Mouse (Mus musculus) MN1 (cell line): ENCODE measurements around the gene Yju2.

Source experiments
- DNase-seq: peaks from one replicate; pipeline ENCODE4 v3.0.0-alpha.2; 2016; ENCODE audit warnings: low spot score

Yju2 gene

GRCm38 (mm10) chr17:56007444-56008355 is 48.8 kb downstream of the Yju2 start:
- DNase-seq, result no peak

DNA sequence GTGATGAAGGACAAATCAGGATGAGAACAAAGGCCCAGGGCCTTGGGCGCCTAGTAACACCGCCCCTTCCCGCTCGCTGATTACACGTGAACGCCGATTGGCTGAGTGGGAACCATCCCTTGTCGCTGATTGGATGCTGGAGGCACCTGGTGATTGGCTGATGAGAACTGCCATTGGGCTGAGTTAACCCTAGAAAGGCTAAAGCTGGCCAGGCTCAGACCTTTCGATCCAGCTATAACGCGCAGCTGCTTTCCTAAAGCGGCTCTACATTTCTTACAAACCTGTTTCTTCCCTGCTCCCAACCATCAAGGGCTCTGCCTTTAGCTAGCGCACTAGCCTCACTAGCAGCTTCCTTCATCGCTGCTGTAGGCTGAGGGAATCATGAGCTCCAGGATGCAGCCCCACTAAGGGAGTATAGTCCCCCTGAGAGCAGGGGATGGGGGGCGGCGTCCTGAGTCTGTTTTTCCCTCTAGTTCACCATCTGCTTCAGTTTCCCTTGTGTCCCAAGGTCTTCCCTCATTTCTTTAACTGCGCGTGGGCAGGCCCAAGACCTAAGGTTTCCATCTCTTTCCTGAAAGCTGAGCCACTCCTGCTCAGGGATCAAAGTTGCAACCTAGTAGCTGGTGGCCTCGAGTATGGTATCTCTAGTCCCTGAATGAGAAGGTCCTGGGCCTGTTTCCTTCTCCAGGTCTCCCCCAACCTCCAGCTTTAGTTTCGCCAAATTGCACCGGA is 49.6 kb downstream of the Yju2 start:
- DNase-seq, result peak; percentile 99

DNA sequence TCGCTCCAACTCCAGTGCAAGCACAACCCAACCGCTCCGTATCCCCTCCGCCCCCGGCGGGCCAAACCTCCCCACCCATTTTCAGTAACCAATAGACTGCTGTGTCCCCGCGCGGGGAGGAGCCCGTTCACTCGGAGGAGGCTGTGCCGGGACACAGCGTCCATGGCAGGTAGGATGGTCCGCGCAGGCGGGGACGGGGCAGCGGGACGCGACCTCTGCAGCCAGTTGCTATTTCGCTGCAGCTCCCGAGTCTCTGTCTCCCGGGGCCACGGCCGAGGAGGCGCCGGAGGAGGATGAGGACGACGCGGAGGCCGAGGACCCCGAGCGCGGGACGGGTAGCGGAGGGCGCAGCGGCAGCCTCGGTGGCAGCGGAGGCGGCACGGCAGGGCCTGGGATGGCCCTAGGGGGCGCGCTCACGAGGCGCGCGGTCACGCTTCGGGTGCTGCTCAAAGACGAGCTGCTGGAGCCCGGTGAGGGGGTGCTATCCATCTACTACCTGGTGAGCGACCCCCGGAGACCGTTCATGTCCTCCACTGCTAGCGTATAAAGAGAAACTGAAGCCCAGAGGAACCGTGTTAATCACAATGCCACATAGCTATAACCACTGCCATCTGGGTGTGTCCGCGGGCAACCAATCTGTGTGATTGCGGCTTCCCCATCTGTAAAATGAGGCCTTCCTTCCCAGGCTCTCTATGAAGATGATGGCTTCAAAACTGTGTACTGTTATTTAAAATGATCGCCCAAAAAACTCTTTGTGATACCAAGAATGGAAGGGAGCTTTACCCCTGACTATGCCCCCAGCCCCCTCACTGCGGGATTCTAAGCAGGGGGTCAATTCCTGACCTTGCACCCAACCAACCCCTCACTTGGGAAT is 50.4 kb downstream of the Yju2 start:
- DNase-seq, result peak; percentile 94

- no peak for DNase-seq
Measured at GRCm38 (mm10) chr17:56009962-56010240, 51.0 kb downstream of the Yju2 start.

GRCm38 (mm10) chr17:56010255-56010654 is 51.4 kb downstream of the Yju2 start:
- DNase-seq, result no peak

GRCm38 (mm10) chr17:56010681-56011080 is 51.8 kb downstream of the Yju2 start:
- DNase-seq, result peak; percentile 86

GRCm38 (mm10) chr17:56011441-56011840 is 52.5 kb downstream of the Yju2 start:
- no peak for DNase-seq

GRCm38 (mm10) chr17:56015293-56015692 is 56.4 kb downstream of the Yju2 start:
- DNase-seq, result no peak

DNA sequence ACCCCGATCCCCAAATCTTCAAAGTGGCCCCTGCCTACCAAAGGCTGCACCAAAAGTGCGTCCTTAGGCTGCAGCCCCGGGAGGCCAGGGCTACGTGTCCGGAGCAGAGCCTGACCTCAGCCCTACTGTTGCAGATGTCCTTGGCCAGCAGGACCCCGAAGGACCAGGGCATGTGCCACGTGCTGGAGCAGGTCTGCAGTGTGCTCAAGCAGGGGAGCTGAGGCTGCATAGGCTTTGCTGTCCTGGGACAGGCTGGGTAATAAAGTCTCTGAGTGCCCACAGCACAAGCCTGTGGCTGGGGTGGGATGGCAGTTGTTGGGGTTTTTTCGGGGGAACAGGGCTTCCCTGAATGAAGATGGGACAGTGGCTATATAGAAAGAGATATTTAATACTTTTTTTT is 57.5 kb downstream of the Yju2 start:
- no peak for DNase-seq

DNA sequence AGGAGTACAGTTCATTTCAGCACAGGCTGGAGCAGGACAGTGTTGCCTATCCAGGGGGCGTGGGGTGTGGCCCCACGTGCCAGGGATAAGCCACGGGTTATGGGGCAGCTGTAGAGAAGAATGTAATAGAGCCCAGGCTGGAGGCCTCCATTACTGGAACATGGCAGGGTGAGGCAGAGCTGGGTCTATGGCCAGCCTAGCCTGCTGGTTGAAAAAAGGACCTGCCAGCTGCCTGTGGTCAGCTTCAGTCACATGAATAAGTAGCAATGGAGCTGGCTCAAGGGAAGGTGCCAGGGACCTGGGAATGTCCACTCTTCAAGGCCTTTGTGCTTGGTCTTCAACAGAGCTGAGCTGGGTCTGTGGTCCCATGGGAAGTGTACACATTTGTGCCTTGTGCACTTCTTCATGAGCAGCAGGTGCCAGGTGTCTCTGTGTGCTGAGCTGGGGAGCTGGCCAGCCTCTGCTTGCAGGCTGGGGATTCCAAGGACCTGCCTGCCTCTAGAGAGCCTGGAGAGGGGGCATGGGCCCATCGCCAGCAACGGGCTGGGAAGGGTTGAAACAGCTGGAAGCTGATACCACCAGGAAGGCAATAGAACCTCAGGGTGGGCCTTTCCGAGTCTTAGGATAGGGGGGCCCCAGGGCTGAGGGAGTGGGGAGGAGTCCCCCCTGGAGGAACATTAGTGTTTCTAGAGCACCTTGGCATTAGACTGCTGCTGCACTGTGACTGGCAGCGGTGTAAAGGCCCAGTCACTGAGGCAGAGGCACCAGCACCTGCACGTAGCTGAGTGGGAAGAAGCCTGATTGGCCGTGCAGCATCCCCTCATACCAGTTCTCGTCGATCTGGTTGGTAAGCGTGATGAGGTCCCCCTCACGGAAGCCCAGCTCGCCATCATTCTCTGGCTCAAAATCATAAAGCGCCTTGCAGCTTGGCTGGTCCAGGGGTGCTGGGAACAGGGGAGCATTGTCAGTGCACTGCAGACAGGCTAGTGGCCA is 58.2 kb downstream of the Yju2 start:
- no peak for DNase-seq

DNA sequence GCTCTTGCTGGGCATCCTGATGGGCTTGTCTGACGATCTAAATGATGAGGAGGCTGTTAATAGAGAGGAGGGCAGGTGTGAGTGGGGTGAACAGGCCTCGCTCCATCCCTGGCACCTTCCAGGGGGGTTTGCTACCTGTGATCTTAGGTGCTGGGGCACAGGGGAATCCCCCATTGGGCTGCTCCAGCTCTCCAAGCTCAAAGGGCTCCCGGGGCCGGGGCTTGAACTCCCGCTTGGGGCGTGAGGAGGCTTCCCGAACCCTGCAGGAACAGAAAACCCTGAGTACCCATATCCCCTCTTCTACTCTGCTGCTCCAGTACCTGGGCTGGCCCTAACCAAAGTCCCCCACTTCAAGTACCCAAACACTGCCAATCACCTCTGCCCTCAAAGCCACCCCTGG is 58.9 kb downstream of the Yju2 start:
- DNase-seq, result no peak
